Mouse (Mus musculus) heart, adult 8-10 months (tissue): ENCODE results near the gene Dppa4. TPM values are rescaled to one million over a fixed set of nuclear protein-coding genes. Genes with fewer than 3 reads are reported as not detected.

ENCODE experiments used
- DNase-seq: peaks from one replicate; pipeline ENCODE4 v3.0.0; 2022; ENCODE audit warnings: low spot score
- total RNA-seq, 4 experiments: library from RNA; stranded (reverse); gene quantifications; 2 replicates each; pipeline ENCODE4 v1.2.4; 2022

Dppa4 gene
- total RNA-seq, 4 experiments from 2014 or later = not detected

DNA sequence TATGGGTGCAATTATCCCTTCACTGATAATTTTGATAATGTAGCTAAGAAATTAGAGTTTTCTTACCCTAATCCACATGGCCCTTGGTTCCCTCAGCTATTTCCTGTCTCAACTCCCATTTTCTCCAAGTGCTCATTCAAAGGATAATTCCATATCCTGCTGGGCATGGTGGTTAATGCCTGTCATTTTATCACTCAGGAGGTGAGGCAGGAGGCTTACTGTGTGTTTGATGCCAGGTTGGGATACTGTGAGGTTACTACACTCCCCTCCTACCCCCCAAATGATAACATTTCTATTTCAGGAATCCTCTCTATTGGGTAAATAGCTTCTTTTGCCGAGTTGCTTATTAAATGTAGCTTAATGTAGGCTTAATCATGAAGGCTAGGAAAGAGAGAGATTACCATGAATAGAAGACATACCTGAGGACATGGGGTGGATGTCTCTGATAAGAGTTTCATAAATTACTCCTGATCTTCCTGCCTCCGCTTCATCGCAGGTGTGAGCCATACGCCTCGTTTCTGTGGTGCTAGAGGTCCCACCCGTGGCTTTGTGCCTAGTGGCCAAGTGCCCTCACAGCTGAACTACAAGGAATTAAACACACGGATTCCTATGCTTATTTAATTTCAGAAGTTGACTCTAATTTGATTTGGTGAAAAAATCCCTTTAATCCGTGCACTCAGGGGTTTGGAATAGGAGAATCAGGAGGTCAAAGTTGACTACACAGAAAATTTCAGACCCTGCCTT lies 40.2 kb downstream of the Dppa4 start:
- no peak for DNase-seq

- no peak for DNase-seq
Observed at GRCm38 (mm10) chr16:48326903-48327302, 43.4 kb downstream of the Dppa4 start.

DNA sequence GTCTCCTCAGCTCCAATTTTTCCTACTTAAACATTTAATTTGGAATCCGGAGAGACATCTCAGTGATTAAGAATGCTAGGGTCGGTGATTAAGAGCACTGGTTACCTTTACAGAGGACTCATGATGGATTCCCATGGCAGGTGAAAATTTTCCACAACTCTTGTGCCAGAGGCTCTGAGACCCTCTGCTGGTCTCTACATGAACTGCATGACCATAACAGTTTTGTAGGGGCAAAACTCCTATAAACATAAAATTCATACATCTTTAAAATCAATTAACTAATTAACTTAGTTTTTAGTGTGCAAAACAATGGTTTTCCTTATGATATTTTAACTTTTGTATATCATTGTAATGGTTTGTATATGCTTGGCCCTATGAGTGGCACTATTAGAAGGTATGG lies 44.9 kb downstream of the Dppa4 start:
- no peak for DNase-seq

GRCm38 (mm10) chr16:48331822-48332221 lies 48.3 kb downstream of the Dppa4 start:
- DNase-seq = no peak

GRCm38 (mm10) chr16:48335326-48335725 lies 51.8 kb downstream of the Dppa4 start:
- no peak for DNase-seq

Other genes with a start within 250 kb of the Dppa4 start
- gene Dppa2, start 20.2 kb downstream of the Dppa4 start, total RNA-seq = not detected
- gene Gm5485, start 128.7 kb downstream of the Dppa4 start, total RNA-seq = not detected
- not detected for gene Morc1, start 147.5 kb downstream of the Dppa4 start, total RNA-seq